Mouse (Mus musculus): ENCODE data around the gene Ddx1. TPM values are rescaled to one million over a fixed set of nuclear protein-coding genes. Genes with fewer than 3 reads are reported as not detected.
"Not testable (repeated sequence)": the region's sequence is repeated elsewhere in the genome, so short reads cannot be mapped to it uniquely, and the experiment has no call there.

The Ddx1 gene
- total RNA-seq, 2 experiments from 2014 or later = 83.0 to 91.4 TPM

DNA sequence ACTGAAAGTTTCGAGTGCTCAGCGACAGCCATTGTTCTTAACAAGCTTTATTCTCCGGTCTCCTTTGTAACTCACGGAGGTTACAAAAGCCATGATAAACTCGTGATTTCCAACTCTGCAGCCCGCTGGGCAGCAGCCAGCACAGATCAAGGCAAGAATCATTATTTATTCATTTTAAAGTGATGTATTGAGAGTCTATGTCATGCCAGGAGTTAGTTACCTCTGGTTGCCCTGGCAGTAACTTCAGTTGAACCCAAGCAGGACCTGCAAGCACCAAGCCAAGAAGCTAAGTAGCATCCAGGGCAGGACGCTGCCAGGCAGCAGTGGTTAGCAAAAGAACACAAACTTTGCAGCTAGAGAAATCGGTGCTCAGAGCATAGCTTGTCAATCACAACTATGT, 41.9 kb downstream of the Ddx1 start:
- DNase-seq = no peak
- intact Hi-C loops (cut with DNase I) = loop anchor here (2.0 kb wide), 1 partner anchor 20 kb away; no protein-coding TSS in a partner anchor

DNA sequence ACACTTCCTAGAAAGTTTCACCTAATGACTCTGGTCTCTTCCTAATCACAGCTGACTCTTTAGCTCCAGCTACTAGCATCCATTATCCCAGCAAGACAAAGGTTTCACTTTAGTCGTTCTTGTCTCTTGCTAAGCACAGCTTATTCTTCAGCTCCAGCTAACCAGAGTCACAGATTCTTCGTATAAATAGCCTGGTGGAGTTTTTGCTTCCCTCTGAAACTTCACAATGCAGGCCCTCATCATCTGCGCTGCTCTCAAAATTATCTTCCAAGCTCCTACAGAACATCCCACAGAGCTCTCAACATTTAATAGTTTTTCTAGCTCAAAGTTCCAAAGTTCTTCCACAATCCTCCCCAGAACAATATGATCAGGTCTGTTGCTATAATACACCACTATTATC, 43.3 kb downstream of the Ddx1 start:
- no peak for DNase-seq
- intact Hi-C loops (cut with DNase I) = loop anchor here (2.0 kb wide), 1 partner anchor 19 kb away; no protein-coding TSS in a partner anchor

DNA sequence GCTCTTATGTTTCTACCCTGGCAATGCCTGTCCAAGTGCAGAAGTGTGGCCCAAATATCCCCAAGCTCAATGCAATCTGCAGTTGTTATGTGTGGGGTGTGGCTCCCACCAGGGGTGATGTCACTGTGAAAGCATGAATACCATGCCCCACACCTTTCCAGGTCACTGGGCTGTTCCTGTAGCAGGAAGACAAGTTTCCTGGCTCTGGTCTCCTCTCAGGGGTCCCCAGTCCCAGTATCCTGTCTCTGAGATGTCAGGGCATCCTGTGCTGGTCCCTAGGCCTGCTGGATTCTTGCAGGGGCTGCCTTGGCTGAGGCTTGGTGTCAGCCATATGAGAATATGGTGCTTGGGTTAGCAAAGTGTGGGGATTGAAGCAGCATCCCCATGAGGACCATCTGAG, 46.7 kb downstream of the Ddx1 start:
- intact Hi-C loops (cut with DNase I) = no loop called here
- no peak for DNase-seq

DNA sequence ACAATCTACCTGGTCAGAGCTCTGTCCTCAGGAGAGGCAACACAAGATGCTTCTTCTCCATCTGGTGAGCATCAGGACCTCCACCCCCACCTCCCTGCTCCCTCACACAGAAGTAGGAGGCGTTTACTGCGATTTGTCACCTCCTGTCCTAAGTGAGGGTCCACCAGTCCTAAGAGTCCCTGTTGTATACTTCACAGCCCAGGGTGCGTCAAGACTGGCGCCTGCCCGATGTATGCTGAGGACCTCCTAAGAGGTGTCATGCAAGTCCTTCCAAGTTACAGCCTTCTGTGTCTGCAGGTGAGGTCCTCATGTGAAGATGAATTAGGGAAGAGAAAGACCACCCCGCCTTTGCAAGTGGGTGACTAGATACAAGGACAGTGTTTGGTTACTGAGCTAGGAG, 48.4 kb downstream of the Ddx1 start:
- DNase-seq = no peak
- intact Hi-C loops (cut with DNase I) = no loop called here

DNA sequence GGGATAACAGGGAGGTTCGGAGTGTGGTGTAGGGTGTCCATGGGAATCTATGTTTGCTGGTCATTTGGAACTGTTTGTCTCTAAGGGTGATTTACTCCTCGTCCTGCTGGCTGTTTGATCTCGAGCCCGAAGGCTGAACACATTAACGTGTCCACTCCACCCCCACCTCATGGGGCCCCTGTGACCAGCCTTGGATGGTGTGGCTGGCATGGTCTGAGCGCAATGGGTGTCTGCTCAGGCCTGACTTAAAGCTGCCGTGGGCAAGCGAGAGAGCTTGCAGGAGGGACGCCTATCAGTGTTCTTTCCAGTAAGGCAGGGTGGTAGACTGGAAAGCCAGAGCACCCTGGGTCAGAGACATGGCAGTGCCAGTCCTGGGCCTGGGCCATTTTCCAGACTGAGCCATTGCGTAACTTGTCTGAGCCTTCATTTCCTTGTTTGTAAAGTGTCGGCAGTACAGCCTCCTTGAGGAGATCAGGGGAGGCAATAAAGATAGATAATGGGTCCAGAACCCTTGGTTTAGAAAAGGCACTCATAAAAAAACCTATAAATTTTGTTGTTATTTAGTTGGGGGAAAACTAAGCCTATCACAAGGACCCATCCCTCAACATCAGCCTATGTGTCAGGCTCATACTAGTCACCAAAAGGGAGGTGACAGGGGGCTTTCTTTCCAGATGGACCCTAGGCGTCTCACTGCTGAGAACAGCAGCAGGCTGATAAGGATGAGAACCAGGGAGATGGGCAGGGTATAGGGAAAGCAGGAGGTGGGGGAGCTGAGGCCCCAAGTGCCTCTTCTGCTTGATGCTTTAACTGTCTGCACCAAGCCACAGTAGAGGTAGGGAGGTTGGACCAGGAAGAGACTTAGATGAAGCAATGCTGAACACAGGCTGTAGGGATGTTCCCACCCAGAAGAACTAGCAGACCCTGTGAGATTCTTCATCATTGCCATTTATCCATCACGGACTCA, 49.4 kb downstream of the Ddx1 start:
- intact Hi-C loops (cut with DNase I) = no loop called here
- DNase-seq = no peak

DNA sequence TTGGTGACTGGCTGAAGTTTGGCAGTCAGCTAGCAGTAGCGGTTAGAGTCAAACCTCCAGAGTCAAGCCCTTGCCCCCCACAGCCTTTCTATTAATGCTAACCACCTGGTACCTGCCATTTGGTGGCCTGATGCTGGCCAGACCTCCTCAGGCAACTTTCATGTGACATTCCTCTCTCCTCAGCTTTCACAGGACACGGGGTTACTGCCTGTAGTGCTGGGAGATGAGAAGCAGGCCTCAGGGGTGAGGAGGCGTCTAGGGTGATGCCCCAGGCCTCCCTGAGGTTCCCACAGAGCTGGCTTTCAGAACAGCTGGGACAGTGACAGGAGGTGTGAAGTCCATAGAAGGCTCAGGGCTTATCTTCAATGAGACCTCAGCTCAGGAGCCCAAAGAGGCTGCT, 50.9 kb downstream of the Ddx1 start:
- intact Hi-C loops (cut with DNase I) = no loop called here
- DNase-seq = no peak

DNA sequence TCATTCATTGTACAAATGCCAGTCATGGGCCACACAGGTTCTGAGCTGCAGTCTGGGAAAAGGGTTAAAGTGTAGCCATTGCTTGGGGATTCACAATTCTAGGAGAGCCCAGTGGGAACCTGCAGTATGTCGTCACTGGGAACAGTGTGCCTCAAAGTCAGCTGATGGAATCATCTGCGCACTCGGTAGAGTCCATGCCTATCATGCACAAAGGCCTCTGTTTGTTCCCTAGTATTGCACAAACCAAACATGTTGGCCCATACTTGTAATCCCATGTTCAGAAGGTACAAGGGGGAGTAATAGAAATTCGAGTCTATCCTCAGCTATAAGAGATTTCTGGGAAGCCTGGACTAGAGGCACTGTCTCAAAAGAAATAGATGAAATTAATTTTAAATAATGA, 52.9 kb downstream of the Ddx1 start:
- intact Hi-C loops (cut with DNase I) = no loop called here
- no peak for DNase-seq

DNA sequence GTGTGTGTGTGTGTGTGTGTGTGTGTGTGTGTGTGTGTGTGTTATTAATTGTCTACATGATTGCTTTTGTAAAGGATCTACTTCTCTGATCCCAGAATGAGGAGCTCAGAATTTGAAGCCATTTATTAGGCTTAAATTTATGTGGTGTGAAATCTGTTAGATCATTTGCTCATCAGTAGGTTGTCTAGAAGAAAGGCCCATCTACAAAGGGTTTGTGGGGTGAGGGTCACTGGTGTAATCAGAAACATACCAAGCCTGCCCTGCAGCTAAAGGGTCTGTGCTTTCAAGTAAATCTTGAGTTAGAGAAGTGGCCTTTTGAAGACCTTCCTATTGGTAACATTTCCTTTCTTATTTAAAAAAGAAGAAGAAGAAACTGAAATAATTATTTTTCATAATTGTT, 53.5 kb downstream of the Ddx1 start:
- intact Hi-C loops (cut with DNase I) = no loop called here

DNA sequence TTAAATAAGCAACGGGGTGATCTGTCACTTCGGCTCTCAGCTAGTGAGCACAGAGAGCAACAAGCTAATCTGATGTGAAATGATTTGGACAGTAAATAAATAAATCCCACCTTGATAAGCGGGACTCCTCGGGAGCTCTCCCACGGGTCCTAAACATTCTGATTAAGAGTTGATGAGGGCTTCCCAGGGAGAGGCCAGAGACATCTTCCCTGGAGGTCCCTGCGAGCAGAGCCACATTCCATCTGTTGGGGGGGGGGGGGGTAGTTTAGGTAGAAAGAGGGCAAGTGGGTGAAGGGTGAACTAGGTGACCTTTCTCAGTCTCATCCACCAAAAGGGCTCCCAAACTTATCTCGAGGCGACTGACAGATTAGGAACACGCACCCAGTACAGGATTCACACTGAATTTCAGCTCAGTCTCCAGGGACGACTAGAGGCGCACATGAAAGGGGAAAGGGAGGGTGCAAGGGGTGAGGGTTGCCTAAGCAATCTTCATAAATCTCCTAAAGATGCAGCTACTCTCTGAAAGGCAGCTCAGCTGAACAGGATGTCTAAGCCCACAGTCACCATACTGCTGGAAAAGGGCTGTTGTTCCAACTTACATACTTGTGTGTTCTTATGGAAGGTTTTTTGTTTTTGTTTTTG, 60.8 kb downstream of the Ddx1 start:
- no peak for DNase-seq
- intact Hi-C loops (cut with DNase I) = no loop called here

More for the DNA sequence above, 53.5 kb downstream of the Ddx1 start:
- no peak for DNase-seq

DNA sequence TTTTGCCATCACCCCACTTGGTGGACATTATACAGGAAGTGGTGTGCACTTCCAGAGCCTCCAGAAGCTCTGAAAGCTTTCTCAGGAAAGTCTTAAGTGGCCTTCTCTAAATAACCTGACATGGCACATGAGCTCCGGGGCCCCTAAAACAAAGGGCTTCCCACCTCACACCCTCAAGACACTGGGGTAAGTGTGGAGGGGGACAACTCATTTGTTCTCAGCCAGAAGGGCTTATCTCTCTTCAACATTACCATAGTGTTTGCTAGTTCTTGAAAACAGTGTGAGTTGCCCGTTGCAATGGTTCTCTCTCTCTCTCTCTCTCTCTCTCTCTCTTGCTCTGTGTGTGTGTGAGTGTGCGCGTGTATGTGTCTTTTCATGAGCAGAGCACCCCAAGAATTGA, 62.8 kb downstream of the Ddx1 start:
- no peak for DNase-seq
- intact Hi-C loops (cut with DNase I) = loop anchor here (2.0 kb wide), 1 partner anchor 21 kb away; no protein-coding TSS in a partner anchor

DNA sequence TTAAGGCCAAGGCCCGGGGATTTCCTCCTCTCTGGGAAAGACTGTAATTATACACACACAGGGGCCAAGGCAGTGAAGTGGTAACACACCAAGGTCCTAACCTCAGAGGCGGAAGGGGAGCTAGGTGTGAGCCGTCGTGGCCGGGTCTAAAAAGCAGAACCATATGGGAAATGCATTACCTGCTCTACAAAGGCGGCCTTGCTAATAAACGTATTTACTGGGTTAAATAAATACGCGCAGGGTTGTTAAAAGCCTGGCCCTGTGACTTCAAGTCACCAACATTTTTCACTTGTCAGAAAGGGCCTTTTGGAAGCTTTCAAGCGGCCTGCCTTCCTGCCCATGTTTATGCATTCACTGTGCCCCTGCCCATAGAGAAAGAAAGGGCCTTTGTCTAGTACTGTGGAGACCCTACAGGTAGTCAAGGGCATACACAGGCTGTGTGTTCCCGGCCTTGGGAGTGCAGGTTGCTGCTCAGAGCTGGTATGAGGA, 64.1 kb downstream of the Ddx1 start:
- no peak for DNase-seq
- intact Hi-C loops (cut with DNase I) = no loop called here

DNA sequence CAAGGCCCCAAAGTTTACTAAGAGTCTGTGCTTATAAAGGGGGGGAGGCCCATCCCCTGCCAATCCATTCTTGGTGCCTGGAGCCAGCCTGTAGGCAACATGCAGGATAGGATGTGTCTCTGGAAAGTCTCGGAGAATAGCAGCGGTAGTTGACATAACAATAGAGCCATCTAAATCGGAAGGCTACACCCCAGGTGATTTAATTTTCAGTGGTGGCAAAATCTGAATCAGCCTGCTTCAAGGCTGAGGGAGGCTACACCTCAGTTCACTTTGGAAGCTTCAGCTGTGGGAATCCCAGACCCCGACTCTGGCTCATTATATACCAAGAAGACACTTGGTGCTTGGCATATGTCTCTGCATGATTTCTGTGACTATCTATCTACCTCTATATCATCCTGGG, 64.9 kb downstream of the Ddx1 start:
- intact Hi-C loops (cut with DNase I); DNase-seq: not testable (repeated sequence)

DNA sequence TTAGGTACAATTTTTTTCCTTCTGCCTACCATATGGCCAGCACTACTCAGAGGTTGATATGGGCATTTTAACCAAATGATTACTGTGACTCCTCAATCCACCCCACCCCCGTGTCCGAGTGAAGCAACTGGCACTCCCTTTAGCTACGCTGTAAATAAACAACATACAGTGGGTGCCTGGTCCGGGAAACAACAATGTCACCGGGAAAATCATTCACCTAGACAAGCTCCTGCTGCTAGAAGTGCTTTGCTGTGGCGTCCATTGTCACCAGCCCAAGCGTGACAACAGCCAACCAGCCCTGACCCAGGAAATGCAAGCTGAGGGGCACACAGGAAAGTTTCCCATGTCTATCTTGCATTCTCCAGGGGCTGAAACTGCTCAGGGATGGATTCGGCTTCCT, 66.8 kb downstream of the Ddx1 start:
- intact Hi-C loops (cut with DNase I) = no loop called here
- DNase-seq = no peak

DNA sequence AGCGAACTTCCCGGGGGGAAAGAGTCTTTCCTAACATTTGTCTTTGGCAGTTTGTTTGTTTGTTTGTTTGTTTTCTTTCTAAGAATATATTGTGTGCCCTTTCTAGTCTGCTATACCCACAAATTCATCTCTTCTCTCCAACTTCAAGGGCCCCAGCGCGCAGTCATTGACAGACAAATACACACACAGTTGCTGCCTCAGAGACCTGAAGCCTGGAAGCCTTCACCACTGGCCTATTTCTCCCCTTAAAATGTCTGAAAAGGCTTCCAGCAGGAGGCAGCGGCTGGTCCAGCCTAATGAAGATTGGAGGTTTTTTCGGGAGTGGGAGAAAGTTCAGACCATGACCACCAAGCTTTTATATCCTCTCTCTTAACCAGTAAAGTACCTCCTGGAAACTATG, 67.3 kb downstream of the Ddx1 start:
- intact Hi-C loops (cut with DNase I) = no loop called here
- no peak for DNase-seq

DNA sequence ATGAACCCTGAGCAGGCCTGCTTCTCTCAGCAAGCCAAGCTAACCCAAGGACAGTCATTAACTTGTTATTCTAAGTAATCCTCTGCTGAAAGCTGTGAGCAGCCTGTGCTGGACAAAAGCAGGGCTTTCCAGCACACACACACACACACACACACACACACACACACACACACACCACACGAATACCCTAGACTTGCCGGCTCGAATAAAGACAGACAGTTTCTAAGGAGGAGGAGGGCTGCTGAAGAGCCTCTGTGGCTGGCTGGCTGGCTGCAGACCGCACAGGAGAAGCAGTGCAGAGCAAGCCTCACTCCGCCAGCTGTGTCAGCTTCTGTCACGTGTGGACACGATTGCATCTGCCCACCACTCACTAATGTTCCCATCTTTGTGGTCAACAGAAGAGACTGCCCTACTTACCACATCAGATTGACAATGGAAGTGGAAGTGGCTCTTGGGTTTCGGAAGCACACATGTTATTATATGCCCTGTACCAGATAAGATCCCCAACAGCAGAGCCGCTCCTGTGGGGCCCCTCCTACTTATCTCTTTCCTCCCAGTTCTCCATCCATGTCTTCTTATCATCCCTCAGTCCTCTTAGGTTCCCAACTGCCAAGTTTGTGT, 68.2 kb downstream of the Ddx1 start:
- peak; percentile 24 to 31 for DNase-seq
- intact Hi-C loops (cut with DNase I) = no loop called here

DNA sequence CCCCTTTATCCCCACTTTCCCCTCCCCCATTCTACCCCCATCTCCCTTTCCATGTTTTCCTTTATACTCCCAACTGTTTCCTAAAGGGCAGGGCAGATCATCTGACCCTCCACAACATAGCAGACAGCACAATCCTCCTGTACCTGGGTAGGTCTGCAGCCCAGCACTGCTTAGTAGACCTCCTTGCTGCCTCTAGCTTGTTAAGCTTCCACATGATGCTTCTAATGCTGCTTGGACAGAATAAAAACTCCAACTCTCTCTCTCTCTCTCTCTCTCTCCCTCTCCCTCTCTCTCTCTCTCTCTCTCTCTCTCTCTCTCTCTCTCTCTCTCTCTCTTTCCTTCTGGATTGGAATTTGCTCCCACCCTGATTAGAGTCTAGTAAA, 68.7 kb downstream of the Ddx1 start:
- no peak for DNase-seq
- intact Hi-C loops (cut with DNase I) = no loop called here

DNA sequence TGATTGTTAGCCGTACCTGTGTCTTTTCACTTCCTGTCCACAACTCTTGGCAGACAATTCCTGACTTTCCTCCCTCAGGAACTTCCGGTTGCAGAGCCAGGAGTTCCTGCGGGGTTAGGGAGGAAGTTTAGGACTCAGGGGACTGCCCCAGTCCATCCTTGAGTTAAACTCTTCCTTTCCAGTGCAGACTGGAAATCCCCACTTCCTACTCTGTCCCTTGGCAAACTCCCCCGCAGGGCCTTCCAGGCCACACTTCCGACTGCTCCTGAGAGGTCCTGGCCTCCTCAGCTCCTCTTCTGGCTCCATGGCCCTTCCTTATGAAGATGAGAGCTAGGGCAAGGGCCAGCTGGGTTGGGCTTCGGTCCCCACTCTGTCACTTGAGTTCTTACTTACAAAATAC, 71.4 kb downstream of the Ddx1 start:
- DNase-seq = peak; percentile 53 to 58
- intact Hi-C loops (cut with DNase I) = loop anchor here (1.0 to 5.0 kb wide), 3 partner anchors 32 to 55 kb away; no protein-coding TSS in a partner anchor

DNA sequence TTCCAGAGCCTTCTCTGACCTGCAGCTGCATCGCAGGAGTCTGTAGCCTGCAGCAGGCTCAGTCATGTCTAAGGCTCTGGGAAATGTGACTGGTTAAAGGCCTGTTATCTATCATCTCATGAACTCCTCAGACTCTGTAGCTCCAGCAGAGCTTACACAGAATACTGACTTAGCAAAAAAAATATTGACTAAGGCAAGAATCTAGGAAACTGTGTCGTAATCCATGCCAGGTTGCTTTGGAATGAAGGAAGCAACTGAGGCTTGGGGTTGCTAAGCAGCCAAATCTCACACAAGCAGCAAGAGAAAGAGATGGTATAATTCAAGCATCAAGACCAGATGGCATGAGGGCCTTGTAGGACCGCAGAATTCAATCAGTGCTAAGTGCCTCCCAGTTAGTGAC, 72.1 kb downstream of the Ddx1 start:
- intact Hi-C loops (cut with DNase I) = loop anchor here (1.0 to 5.0 kb wide), 3 partner anchors 32 to 54 kb away; no protein-coding TSS in a partner anchor
- no peak for DNase-seq

DNA sequence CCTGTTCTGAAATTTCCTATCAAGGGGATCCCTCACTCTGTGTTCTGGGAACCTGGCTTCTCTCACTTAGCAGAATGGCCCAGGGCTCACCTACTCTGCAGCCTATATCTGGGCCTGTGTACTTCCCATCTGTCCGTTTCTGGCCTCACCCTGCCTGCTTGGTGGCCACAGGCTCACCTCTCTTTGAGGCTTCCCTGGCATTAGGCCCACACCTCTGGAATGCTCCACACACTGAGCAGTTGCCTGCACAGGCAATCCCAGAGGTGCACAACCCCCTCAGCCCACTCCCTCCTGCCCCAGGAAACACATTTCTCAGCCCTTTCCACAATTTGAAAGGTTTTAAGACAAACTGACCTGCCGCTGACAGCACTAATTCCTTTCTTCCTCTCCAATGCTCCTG, 72.9 kb downstream of the Ddx1 start:
- intact Hi-C loops (cut with DNase I) = loop anchor here (2.0 to 5.0 kb wide), 2 partner anchors 36 to 53 kb away; no protein-coding TSS in a partner anchor
- DNase-seq = no peak

DNA sequence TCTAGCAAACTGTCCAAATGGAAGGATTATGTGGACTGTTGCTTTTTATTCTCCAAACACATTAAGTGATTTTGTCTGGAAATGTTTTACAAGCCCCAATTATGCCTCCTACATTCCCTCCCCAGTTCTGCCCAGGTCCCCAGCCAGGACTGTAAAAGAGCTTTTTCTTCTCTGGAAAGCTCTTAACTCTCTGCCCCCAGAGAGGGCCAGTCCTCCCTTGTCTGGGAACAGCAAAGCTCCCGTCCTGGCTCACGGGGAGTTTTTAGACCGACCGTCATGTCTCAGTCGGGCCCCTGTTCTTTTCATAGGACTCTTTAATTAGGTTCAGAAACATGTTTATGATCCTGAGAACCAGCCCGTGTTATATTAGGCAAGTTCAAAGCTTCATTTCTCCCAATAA, 75.0 kb downstream of the Ddx1 start:
- no peak for DNase-seq
- intact Hi-C loops (cut with DNase I) = no loop called here

DNA sequence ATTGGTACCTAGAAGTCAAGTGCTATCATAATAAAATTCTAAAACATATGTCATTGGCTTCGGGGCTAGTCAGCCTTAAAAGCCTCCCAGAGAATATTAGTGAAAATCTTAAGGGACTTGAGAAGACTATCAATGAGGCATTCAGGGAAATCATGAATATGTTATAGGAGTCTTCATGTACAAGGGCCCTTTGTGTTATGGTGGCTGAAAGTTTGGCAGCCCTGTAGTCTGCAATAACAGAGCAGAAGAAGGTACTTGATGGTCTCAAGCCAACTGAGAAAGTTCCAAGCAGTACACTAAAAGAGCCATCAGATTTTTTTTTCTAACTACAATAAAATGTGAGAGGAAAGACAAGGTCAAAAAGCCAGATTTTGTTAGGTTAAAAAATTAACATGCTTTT, 80.9 kb downstream of the Ddx1 start:
- DNase-seq = no peak
- intact Hi-C loops (cut with DNase I) = no loop called here
